Mouse (Mus musculus) C2C12 (cell line): ENCODE data around the gene Mettl7a2.

Experiments
- CTCF ChIP-seq: IDR thresholded peaks from one replicate; pipeline ENCODE4 v1.5.1; 2011; ENCODE audit not compliant: control insufficient read depth, insufficient read depth, insufficient read length
- MAX ChIP-seq: IDR thresholded peaks from one replicate; pipeline ENCODE4 v1.6.1; 2011; ENCODE audit warnings: mild to moderate bottlenecking, control low read depth

DNA sequence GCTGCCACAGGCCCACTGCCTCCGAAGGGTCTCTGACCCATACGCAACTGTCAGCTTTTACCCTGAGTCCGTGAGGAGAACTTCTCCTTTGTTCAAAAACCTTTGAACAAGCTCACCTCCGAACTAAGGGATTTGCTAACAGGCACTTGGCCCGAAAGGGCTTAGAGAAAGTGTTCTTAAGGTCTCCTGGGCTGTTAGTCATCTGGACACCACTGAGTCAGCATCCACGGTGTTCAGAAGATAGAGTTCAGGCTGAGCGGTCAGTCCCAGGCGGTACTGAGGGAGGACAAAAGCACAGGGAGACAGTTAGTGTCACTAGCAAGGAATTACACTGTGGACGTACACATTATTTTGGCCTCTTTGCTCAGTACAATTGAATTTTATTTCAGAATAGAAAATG is 35.9 kb downstream of the Mettl7a2 start:
- TF ChIP-seq CTCF: no peak
- no peak for TF ChIP-seq MAX
